Mouse (Mus musculus) thymus, adult 2 months (tissue): ENCODE data around the gene Jph4. TPM values are rescaled to one million over a fixed set of nuclear protein-coding genes. Genes with fewer than 3 reads are reported as not detected.

Experiments
- DNase-seq: peaks from one replicate; pipeline ENCODE4 v3.0.0; 2021
- H3K27ac ChIP-seq: fragments of 200-500 bp; 2 replicates; pipeline ENCODE4 v1.5.1; 2012; ENCODE audit warnings: low read length, control low read depth; ENCODE audit not compliant: control insufficient read depth, insufficient read depth
- H3K27me3 ChIP-seq: fragments of 200-500 bp; 2 replicates; pipeline ENCODE4 v1.6.1; 2012; ENCODE audit warnings: mild to moderate bottlenecking, low read length, moderate library complexity, mixed read lengths; ENCODE audit not compliant: control insufficient read depth, insufficient read depth
- H3K36me3 ChIP-seq: fragments of 200-500 bp; 2 replicates; pipeline ENCODE4 v1.6.1; 2012; ENCODE audit warnings: mild to moderate bottlenecking, low read length, moderate library complexity; ENCODE audit not compliant: control insufficient read depth, insufficient read depth
- H3K4me1 ChIP-seq: fragments of 200-500 bp; replicated peaks from 2 replicates; pipeline ENCODE4 v1.6.1; 2012; ENCODE audit warnings: low read length; ENCODE audit not compliant: control insufficient read depth, insufficient read depth
- H3K4me3 ChIP-seq: fragments of 200-500 bp; 2 replicates; pipeline ENCODE4 v1.5.1; 2012; ENCODE audit warnings: mild to moderate bottlenecking, low read length, control low read depth, moderate library complexity; ENCODE audit not compliant: control insufficient read depth, insufficient read depth
- CTCF ChIP-seq: fragments of 200-500 bp; IDR thresholded peaks from 2 replicates; pipeline ENCODE4 v1.5.1; 2012; ENCODE audit warnings: mild to moderate bottlenecking, control low read depth, low read length, moderate library complexity, borderline replicate concordance; ENCODE audit not compliant: control insufficient read depth, poor library complexity, insufficient read depth; ENCODE audit errors: extremely low read depth
- POLR2A ChIP-seq: fragments of 200-500 bp; IDR thresholded peaks from 2 replicates; pipeline ENCODE4 v1.6.1; 2012; ENCODE audit warnings: mild to moderate bottlenecking, low read length, control low read depth, moderate library complexity; ENCODE audit not compliant: control insufficient read depth, poor library complexity, insufficient read depth; ENCODE audit errors: extremely low read depth
- WGBS: fragments of 180-500 bp; shearing (Covaris S2); methylation state at CpG from one replicate; pipeline ENCODE4 v1.1.7; 2018; 5-methylcytosine and 5-hydroxymethylcytosine counted together
- polyA plus RNA-seq: library from polyadenylated mRNA; depleted of rRNA; stranded (reverse); fragments of >200 nt; gene quantifications from 2 replicates; pipeline ENCODE4 v1.2.3, GENCODE M21; 2012

The Jph4 gene
- polyA plus RNA-seq, 1 experiment, result 0.51 TPM

DNA sequence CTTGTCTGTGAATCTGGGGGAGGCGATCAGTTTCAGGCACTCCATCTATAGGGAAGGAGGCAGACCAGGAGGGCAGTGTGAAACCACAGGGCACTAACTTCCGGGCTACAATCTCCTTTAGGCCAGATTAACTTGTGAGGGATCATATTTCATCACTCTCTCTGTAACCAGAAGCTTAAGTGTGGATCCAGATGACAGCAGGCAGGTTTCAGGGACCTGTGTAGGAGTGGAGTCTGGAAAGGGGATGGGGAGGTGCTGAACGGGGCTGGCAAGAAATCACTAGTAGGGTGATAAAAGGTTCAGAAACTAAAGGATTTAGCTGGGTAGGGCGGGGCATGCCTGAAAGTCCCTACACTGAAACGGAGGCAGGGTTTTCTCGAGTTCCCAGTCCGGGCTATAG lies 11.3 kb downstream of the Jph4 start:
- H3K27ac ChIP-seq, result no peak overlapping the region; the same call in 1 of the 2 replicates
- peaks cover 5% of the 10 kb centered on the region; the same call in 1 of the 2 replicates for H3K36me3 ChIP-seq
- TF ChIP-seq CTCF (no peak), POLR2A (no peak)
- H3K4me1 ChIP-seq, result peaks cover 13% of the 10 kb centered on the region
- 26% methylated on average over 7 of the region's 7 CpGs for WGBS
- H3K4me3 ChIP-seq, result no peak overlapping the region
- no peaks in the 10 kb centered on the region for H3K27me3 ChIP-seq
- DNase-seq, result no peak

DNA sequence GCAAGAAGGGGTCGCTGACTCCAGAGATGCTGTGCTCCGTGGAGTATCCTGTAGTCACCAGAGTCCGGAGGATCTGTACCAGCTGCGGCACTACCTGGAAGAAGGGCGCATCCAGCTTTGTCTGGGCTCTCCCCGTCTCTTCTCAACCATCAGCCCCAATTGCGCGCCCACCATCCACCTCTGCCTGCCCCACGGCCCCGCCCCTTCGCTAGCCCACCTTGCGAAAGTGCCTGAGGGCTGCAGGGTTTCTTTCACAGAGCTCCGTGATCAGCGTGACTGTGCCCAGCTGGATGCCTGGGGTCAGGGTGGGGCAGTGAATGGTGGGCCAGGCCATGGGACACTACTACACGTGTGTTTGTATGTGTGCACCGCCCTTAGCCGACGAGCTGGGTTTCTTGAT lies 12.4 kb downstream of the Jph4 start:
- Histone ChIP-seq H3K27ac (no peak overlapping the region), H3K4me3 (no peak overlapping the region), H3K27me3 (no peaks in the 10 kb centered on the region), H3K4me1 (peaks cover 13% of the 10 kb centered on the region), H3K36me3 (peaks cover 5% of the 10 kb centered on the region; the same call in 1 of the 2 replicates)
- WGBS, result 96% methylated on average over 18 of the region's 18 CpGs
- no peak for TF ChIP-seq CTCF
- TF ChIP-seq POLR2A, result no peak
- DNase-seq, result no peak

DNA sequence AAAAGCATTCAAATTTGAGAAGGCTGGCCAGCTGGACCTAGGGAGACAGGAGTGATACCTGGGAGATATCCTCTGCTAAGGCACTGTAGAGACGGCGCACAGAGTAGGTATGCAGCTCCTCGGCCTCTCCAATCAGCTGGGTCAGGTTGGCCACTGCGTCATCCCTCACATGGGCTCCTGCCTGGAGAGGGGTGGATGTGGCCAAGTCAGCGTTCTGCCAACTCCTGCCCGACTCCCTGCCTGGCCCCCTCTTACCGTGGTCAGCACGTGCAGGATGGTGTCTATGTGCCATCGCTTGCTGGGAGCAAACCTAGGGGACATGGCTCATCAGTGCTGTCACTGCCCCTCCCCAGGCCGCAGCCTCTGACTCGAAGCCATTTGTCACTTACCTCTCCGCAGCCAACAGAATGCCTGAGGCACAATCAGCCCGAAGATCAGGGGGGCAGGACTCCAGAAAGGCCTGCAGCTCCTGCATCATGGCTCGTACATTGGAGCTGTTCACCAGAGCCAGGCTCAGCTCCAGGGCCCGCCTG lies 14.4 kb downstream of the Jph4 start:
- Histone ChIP-seq H3K4me1 (peaks cover 20% of the 10 kb centered on the region), H3K4me3 (no peak overlapping the region), H3K36me3 (peaks cover 5% of the 10 kb centered on the region; the same call in 1 of the 2 replicates), H3K27ac (no peak overlapping the region), H3K27me3 (no peaks in the 10 kb centered on the region)
- no peak for DNase-seq
- 96% methylated on average over 15 of the region's 15 CpGs for WGBS
- no peak for TF ChIP-seq CTCF
- TF ChIP-seq POLR2A, result no peak

DNA sequence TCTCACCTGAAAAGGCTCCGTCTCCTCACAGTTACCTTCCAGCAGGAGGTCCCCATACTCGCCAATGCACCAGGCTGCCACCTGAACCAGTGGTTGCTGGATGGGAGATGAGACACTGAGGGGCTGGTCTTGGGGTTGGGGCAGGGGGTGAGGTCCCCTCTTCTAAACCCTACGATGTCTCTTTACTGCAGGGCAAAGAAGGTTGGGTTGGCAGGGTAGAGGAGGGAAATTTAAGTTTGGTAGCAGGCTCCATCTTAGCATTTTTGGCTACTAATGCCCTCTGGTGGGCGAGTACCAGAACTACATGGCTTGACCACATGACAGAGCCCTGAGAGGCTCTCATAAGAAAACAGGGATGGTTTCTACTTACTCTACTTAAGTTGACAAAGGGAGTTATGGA lies 15.1 kb downstream of the Jph4 start:
- peaks cover 19% of the 10 kb centered on the region for H3K4me1 ChIP-seq
- peaks cover 5% of the 10 kb centered on the region; the same call in 1 of the 2 replicates for H3K36me3 ChIP-seq
- no peak for TF ChIP-seq POLR2A
- TF ChIP-seq CTCF, result 0 out of 2 replicates have a peak, but pooled peaks have one; percentile 16
- no peak overlapping the region for H3K4me3 ChIP-seq
- peak; percentile 51 for DNase-seq
- H3K27me3 ChIP-seq, result no peaks in the 10 kb centered on the region
- 52% methylated on average over 4 of the region's 4 CpGs for whole genome bisulfite sequencing
- no peak overlapping the region for H3K27ac ChIP-seq

DNA sequence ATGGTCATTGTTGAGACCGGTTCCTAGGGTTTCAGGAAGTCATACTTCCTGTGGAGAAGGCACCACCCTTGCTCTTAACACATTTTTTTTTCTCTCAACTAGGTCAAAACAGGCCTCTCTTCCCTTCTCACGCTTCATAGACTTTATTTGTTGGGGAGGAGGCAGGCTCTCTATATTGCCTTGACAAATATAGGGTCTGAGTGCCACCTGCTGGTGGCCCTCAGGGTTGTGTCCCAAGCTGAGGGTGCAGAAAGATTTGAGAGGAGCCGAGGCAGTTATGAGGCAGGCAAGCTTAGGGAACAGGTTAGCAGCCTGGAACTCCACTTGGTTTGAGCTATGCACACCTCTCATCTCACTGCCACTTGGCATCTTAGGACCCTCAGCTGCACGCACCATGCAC lies 18.7 kb downstream of the Jph4 start:
- peak overlapping the region; percentile 55; the same call in 1 of the 2 replicates for H3K27ac ChIP-seq
- no peak for TF ChIP-seq POLR2A
- peak; percentile 48; the same call in 1 of the 2 replicates for TF ChIP-seq CTCF
- 0 out of 2 replicates have a peak, but pooled peaks cover 5% of the 10 kb centered on the region for H3K36me3 ChIP-seq
- H3K27me3 ChIP-seq, result no peaks in the 10 kb centered on the region
- peak; percentile 51 for DNase-seq
- H3K4me3 ChIP-seq, result no peak overlapping the region
- H3K4me1 ChIP-seq, result peaks cover 19% of the 10 kb centered on the region
- WGBS, result 66% methylated on average over 4 of the region's 4 CpGs

DNA sequence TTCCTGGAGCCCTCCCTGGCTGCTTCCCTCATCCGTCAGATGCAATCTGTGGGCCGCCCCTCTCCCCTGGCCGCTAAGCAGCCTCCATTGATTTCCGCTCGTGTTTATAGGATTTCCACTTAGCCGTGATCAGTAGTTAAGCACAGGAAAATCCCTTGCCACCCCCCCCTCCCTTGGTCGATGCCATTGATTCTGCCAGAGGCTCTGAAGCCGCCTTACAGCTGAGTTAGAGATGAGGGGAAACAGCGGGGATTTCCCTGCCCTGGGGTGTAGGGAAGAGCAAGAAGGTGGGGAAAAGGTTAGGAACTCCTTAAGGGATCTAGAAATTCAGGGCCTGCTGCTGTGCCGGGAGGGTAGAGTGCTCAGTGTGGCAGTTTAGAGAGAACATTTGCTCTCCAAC lies 19.1 kb downstream of the Jph4 start:
- Histone ChIP-seq H3K4me1 (peaks cover 19% of the 10 kb centered on the region), H3K4me3 (no peak overlapping the region), H3K27me3 (no peaks in the 10 kb centered on the region), H3K27ac (peak overlapping the region; percentile 55; the same call in 1 of the 2 replicates), H3K36me3 (0 out of 2 replicates have a peak, but pooled peaks cover 5% of the 10 kb centered on the region)
- TF ChIP-seq CTCF (no peak), POLR2A (no peak)
- DNase-seq, result no peak
- WGBS, result 89% methylated on average over 10 of the region's 10 CpGs
